Mouse (Mus musculus): Measurements from ENCODE around the gene Pdzd7.

- no peak for TF ChIP-seq POLR2A (IDR thresholded peaks at IDR 0.05; ENCODE audit: insufficient read length, low read depth)
- TF ChIP-seq TCF12 (IDR thresholded peaks at IDR 0.05; ENCODE audit: insufficient read depth, poor library complexity, severe bottlenecking) = no peak
- peak; percentile 43 to 86 (median 73) for TF ChIP-seq MYOD1 (IDR thresholded peaks at IDR 0.05; ENCODE audit: control insufficient read depth in 1 of 3, insufficient read length in 2 of 3, low read depth in 2 of 3)
- TF ChIP-seq MYOG (IDR thresholded peaks at IDR 0.05; ENCODE audit: control insufficient read depth in 1 of 3, insufficient read depth in 1 of 3, insufficient read length in 2 of 3, low read depth in 2 of 3) = no peak
- TF ChIP-seq MAX (IDR thresholded peaks at IDR 0.05; ENCODE audit: low read depth) = no peak
- peak; percentile 68 for TF ChIP-seq USF1 (IDR thresholded peaks at IDR 0.05; ENCODE audit: low read depth)
- TF ChIP-seq REST (IDR thresholded peaks at IDR 0.05; ENCODE audit: insufficient read depth, insufficient read length) = no peak
- no peak for TF ChIP-seq E2F4 (IDR thresholded peaks at IDR 0.05; ENCODE audit: insufficient read depth)
- no peak for TF ChIP-seq TCF3 (IDR thresholded peaks at IDR 0.05; ENCODE audit: insufficient read length, low read depth)
- no peak for TF ChIP-seq CEBPB (IDR thresholded peaks at IDR 0.05; ENCODE audit: insufficient read depth, poor library complexity, severe bottlenecking)
- TF ChIP-seq POLR2AphosphoS2 (IDR thresholded peaks at IDR 0.05; ENCODE audit: insufficient read length, low read depth) = peak; percentile 48
- no peak for TF ChIP-seq SRF (IDR thresholded peaks at IDR 0.05; ENCODE audit: control insufficient read depth, insufficient read length, low read depth)
Observed at GRCm38 (mm10) chr19:45015518-45016281, 29.8 kb downstream of the Pdzd7 start.

Data from myocyte (in vitro differentiated cells).